Mouse (Mus musculus) gastrocnemius, postnatal 36 days (tissue): Measurements from ENCODE around the gene Ints7. TPM values are rescaled to one million over a fixed set of nuclear protein-coding genes. Genes with fewer than 3 reads are reported as not detected.

Experiments used
- DNase-seq, 2 experiments: peaks; one replicate each; pipeline ENCODE4 v3.0.0; 2022
- intact Hi-C: fragments of 180-260 bp; cut with DNase I; formaldehyde crosslinking; loops from one replicate; pipeline ENCODE4 v1.15.1; 2025
- total RNA-seq, 2 experiments: library from RNA; stranded (reverse); gene quantifications; 2 replicates each; pipeline ENCODE4 v1.2.3; 2021

The Ints7 gene
- total RNA-seq, 2 experiments from 2014 or later, result 4.9 to 5.7 TPM

DNA sequence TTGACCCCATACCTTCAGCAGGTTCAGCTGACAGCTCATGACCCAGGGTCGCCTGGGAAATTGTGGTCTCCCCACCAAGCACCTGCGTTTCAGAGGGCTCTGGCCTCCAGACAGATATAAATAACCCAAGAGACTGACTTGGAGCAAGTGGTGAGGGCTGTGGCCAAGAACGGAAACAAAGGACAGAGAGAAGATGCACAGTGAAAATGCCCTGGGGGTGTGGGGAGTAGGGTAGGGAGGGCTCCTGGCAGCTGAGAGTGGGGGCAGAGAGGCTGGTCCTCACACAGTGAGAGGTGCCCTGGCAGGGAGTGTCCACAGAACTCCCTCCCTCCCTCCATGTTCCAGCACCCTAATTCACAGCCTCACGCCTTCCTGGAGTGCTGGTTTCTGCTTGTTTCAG is 50.2 kb downstream of the Ints7 start:
- intact Hi-C loops, result loop anchor here (5.0 kb wide), 1 partner anchor 92 kb away; the partner anchor contains the start of gene Lpgat1
- no peak for DNase-seq

DNA sequence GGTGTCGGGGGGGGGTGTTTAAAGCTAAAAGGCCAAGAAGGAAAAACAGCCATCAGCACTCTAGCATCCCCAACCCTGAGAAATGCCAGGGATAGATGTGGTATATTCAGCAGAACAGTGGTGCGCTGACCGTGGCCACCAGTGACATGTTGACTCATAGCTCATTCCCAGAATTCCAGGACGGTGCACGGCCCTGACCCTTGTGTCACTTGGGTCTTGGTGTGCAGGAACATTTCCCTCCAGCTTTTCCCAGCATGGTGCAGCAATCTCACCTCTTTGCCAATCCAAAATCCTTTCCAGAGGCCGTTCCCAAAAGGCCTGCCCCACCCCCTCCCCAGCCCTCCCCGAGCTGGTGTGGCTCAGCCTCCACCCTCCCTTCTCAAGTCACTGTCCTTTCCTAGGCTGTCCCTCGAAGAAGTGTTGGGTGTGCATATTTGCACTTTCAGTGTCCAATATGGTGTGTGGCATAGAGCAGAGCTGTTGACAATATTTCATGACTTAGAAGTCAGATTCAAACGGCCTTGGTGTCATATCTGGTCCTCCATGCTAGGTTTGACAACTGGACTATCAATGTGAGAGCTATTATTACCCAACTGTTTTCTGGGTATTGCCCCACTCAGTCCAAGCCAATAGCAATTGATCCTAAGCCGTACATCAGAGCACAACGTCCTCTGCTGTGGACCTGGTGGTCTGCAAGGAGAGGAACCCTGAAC is 53.2 kb downstream of the Ints7 start:
- DNase-seq, result no peak
- intact Hi-C loops, result loop anchor here (5.0 kb wide), 1 partner anchor 89 kb away; the partner anchor contains the start of gene Lpgat1

DNA sequence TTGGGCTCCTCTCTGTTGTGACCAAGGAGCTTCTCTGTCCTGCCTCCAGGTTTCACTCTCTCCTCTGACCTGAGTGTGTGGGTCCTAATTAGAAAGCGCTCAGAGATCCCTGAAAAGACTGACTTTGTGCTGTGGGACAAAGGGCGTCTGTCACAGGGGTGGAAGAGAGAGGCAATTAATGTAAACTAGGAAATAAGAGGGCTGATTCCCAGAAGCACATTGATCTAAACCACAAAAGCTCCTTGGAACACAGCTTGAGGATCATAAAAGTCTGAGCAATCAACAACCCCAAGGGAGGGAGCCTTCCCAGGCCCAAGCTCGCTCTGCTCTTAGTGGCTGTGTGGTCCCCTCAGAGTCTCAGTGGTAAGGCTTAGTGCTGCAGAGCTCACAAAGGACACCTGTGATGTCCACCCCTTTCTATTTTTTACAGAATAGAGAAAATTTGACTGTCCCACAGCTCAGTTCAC is 53.8 kb downstream of the Ints7 start:
- DNase-seq, result no peak
- intact Hi-C loops, result loop anchor here (5.0 kb wide), 1 partner anchor 88 kb away; the partner anchor contains the start of gene Lpgat1

DNA sequence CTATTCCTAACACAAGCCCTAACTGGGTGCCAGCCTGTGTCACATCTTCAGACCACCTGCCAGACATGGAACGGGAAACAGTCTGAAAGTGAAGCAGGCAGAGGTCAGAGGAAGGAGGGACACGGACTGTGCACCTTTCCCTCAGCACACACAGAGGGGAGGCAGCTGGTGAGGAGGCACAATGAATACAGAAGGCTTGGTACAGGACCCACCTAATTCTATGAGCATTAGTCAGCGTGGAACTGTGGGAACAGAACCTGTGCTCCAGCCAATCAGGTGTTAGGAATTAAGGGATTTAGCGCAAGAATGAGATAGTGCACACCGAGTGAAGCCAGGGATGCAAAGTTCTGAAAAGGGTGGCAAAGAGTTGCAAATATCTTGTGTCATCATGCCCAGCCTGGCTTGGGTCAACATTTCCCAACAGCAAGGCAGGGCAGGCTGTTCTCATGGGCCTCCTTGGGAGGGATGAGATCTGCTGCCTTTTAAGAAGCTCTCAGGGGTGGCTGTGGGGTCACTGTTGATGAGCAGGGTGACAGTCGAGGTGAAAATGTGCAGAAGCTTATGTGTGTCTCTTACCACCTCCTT is 57.2 kb downstream of the Ints7 start:
- DNase-seq, result no peak
- intact Hi-C loops, result loop anchor here (5.0 kb wide), 1 partner anchor 70 kb away; no protein-coding TSS in a partner anchor

DNA sequence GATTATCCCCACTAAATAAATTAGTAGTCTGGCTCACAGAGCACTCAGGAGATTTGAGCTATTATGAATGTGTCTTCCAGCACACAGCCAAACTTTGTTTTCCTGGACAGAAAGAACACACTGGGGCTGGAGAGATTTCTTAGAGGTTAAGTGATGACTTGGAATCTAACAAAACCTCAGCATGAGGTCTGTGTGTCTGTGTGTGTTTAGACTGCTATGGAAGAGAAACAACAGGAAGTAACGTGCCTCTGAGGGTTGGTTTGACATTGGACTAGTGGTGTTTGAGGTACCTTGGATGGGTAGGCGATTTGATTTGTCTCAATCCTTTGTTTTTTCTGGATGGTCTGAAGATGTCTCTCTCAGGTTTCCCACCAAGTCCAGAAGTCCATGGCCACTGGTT is 58.7 kb downstream of the Ints7 start:
- no peak for DNase-seq
- intact Hi-C loops, result loop anchor here (5.0 kb wide), 1 partner anchor 68 kb away; no protein-coding TSS in a partner anchor

DNA sequence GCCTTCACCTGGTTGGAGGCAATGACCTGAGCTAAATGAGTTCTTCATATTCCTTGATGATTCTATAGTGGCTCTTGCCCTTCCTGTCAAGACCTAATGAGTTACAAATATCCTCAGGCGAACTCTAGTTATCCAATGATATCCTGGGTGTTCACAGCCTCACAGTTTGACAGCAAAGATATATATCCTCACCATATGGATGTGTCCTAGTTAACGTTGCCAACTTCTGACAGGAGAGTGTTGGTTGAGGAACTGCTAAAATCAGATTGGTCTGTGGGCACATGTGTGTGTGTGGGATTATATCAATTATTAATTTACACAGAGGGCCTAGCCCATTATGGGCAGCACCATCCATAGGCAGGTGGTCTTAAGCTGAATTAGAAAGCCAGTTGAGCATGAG is 63.0 kb downstream of the Ints7 start:
- DNase-seq, result no peak
- intact Hi-C loops, result no loop called here

DNA sequence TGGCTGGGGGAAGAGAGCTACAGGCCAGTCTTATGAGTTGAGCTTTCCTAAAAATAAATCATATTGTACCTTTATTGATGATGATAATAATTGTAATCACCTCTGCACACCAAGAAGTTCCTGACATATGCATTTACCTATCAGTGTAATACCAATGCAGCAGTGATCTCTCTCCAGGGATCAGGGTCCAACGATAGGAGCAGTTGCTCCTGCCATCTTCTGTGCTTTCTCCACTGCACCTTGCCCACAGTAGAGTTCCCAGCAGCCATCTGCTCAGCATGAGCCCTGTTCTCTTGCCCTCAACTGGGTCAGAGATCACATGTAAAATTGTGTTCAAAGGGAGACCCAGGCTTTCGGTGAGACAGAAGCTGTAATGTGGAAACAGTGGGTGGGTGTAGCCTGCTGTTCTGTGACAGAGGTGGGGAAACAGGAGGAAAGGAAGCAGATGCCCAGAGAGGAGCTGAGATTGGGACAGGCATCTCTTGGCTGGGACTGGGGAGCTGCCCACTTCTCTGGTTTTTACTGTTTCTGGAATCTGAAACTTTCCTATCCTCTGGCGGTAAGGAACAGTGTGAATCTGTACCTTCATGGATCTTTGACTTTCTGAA is 63.9 kb downstream of the Ints7 start:
- DNase-seq, result no peak
- intact Hi-C loops, result no loop called here

DNA sequence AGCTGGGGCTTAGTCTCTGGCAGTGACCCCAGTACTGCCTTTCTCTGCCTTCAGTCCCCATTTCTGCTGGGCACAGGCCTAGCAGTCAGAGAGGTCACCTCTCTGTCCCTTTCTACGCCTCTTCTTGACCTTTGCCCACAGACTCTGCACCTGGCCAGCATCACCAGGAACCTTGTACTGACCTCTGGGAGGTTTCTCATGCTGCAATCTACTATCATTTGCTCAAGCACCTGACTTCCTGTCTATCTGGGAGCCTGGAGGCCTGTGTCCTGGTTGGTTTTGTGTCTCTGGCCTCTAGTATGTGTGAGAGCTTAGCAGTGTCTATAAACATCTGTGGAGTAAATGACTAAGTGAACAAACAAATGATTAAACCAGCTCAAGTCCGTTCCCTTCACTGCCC is 64.7 kb downstream of the Ints7 start:
- intact Hi-C loops, result no loop called here
- no peak for DNase-seq

DNA sequence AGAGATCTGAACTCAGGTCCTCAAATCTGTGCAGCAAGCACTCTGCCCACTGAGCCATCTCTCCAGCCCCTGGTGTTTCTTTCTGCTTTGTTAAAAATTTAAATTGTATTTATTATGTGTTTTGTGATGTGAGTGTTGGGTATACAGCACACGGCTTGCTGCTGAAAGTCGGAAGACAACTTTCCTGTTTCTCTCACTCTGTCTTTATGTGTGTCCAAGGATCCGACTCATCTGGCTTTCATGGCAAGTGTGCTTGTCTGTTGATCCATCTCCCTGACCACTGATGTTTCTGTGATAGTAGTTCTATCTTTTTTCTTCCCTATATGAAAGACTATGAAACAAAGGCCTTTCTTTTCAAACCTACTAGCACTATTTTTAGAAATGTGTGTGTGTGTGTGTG is 65.4 kb downstream of the Ints7 start:
- intact Hi-C loops, result no loop called here
- no peak for DNase-seq

DNA sequence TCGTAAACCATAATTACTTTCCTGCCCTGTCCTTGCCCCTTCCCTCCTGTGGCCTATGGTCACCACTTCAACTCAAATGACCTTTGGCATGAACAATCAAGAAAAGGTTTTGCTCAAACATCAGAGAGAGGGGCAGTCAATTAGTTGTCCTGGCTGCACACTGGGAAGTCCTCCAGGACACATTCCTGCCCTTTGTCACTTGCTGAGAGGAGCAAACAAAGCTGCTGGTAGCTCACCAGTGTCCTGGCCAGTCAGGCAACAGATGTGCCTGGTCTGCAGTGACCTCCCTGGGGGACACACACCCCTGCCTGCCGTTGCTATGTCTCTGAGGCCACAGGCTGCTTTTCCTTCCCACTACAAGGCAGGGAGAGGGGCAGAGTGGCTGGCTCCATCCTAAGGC is 66.0 kb downstream of the Ints7 start:
- intact Hi-C loops, result no loop called here
- no peak for DNase-seq

DNA sequence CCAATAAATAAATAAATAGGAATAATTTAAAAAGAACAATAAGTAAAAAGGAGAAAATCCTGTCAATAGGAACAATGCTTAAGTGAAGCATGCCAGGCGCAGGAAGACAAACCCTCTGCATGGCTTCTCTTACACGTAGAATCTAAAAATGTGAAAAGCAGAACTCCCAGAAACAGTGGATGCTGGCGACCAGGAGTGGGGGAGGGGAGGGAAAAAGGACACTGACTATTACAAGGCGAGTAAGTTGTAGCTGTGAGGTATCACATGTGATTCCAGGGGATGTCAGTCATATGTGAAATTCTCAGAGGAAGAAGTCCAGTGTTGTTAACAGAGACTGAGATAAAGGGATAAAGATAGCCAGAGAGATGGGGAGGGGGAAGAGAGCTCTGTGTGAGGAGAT is 67.5 kb downstream of the Ints7 start:
- intact Hi-C loops, result no loop called here
- DNase-seq, result no peak

DNA sequence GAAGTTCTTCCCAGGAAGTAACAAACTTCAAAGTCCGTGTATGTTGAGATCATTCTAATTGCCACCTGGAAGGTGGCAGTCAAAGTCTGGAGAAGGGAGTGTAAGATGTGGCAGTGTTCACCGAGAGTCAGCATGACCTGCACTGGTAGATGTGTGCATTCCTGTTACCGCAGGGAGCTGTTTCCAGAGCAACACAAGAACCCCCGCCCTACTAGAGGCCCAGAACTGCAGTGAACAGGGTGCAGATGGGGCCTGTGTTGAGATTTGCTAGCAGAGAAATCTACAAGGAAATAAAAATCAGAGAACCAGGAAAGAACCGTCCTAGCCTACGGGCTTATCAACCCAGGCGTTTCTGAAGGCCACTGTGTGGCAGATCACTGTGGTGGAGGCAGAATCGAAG is 70.5 kb downstream of the Ints7 start:
- intact Hi-C loops, result no loop called here

DNA sequence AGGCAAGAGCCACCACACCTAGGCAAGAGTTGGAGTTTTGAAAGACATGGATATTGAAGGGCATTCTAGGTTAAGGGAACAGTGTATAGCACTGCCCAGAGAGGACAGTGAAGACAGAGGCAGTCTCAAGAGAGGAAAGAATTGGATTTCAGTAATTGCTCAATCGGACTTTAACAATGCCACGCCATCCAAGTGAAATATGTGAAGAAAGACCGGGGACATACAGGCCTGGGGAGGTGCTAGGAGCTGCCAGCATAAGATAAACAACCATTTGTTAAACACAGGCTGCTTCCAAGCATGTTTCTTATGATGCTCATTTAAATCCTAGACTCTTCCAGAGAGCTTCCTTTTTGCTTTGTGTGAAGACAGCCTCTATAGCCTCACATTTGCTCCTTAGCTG is 72.2 kb downstream of the Ints7 start:
- no peak for DNase-seq
- intact Hi-C loops, result no loop called here

More for the DNA sequence above, 70.5 kb downstream of the Ints7 start:
- no peak for DNase-seq

DNA sequence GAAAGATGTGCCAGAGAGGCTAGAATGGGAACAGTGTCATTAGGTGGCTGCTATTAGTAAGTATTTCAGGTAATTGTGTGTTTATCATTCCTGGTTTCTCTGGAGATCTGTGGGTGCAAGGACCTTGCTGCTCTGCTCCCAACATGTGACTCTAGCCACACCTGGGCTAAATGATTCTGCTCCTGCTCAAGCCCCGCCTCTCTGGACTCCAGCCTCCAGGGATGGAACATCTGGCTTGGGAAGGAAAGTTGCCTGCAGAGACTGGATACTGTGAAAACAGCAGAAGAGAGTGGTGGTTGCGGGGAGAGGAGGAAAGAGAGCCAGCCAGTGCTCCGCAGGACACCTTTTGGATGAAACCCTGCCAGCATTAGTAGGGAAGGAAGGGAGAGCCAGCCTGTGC is 84.0 kb downstream of the Ints7 start:
- intact Hi-C loops, result no loop called here
- no peak for DNase-seq

DNA sequence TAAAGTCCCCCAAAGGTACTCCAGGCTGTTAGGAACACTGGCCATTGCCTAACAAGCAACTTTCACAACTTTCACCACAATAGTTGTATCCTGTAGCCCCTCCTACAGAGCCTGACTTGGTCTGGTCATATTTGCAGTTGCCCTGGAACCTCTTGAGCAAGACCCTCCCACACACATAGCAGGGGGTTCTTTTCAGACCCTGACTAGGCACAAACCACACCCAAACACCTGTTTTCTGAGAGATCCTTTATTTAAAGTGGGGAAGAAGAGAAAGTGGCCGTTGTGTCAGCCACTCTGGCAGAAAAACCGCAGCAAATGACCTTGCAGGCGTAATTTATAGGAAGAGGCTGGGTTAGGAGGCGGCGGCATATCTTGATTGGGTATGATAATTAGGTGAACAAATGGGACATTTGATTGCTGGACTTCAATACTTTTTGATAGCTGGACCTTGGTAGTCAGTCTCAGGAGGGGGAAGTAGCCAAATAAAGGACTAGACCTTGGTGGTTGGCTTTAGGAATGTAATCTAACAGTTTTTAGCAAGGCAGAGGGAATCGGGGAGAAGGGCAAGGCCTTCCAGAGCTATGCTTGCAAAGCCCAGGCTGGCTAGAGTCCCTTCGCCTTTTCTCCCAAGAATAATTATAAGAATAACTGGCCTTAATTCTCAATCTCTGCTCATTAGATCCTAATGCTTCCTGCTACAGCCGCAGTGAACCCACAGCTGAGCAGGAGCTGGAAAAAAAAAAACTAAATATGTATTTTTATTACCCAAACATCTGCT is 85.8 kb downstream of the Ints7 start:
- intact Hi-C loops, result no loop called here

DNA sequence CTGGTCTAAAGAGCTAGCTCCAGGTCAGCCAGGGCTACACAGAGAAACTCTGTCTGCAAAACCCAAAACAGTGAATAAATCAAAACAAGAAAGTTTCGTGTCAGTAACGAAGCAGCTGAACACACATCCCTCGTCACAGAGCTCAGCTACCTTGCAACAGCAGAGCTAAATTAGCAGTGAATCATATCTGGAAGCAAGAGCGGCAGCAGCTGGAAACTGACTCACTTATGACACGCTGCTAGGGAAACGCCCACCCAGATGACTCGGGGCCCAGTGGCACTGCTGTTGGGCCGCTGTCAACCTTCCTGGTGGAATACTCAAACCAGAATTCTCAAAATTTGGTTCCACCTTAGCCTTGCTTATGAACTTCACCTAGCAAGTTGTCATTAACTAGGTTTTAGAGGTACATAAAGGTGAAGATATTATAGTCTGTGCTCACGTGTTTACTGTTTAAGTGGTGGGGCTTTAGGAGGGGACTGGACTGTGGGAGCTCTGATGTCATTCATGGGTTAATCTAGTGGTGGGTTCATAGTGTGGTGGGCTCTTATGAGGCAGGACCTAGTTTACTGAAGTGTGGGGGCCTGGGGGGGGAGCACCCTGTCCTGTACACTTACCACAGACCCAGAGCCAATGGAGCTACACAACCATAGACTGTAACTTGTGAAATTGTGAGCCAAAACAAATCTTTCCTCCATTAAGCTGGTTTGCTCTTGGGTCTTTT is 86.9 kb downstream of the Ints7 start:
- intact Hi-C loops, result no loop called here
- DNase-seq, result peak; percentile 22 to 41

More for the DNA sequence above, 85.8 kb downstream of the Ints7 start:
- DNase-seq, result no peak

DNA sequence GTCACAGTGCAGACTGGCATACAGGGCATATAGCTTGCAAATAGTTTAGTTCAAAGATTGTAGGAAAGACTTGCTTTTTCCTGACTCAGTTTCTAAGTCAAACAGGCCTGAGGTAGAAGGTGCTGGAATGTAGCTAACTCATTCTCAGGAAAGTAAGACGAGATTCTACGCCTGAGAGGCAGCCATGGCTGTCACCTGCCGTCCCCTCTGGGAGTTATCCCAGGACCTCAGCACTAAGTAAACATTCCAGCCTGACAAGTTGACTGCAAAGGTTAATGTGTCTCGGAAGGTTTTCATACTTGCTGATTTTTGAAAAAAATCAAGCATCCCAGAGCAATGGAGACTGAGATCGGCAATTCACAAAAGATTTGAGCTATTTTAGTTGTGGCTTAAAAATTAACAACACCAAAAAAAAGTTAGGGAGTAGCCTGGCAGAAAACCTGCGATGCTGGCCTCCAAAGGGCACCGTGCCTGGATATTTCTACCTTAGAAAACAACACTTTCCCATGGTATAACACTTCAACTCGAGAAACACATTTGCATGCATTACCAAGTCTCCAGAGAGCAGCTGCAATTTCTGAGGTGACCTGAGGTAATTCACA is 87.6 kb downstream of the Ints7 start:
- intact Hi-C loops, result no loop called here
- DNase-seq, result no peak

DNA sequence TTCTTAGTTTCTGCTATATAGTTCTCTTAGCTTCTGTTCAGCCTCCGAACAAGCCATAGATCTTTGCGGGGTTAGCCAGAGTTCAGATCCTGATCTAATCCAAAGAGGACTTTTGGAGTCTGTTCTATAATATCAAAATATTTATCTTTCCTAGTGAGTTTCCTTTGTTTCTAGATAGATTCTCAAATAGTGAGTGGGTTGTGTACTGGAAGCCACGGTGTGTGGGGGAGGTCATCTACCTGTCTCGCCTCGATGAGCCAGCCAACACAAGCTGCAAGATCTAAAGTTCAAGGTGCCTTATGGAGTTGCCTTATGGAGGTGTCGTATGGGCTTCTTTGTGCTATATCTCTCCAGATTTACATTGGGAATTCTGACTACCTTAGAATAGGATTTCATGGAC is 88.2 kb downstream of the Ints7 start:
- intact Hi-C loops, result no loop called here

DNA sequence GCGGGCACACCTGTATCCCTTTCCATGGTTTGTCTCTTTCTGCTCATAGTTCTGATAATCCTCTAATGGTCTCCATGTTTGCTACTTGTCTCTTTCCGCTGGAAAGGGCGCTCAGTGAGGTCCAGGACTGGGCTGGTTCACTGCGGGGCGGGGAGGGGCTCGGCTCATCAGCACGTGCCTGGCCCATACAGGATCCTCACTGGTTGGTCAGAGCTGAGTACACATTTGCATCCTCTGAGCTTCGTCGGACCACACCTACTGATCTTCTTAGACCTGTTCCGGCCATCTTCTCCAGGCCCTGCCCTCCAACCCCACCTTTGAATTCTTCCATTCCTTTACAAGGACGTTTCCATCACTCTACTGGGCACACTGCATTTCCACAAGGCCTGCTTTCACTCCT is 90.9 kb downstream of the Ints7 start:
- intact Hi-C loops, result no loop called here
- no peak for DNase-seq

More for the DNA sequence above, 88.2 kb downstream of the Ints7 start:
- no peak for DNase-seq

DNA sequence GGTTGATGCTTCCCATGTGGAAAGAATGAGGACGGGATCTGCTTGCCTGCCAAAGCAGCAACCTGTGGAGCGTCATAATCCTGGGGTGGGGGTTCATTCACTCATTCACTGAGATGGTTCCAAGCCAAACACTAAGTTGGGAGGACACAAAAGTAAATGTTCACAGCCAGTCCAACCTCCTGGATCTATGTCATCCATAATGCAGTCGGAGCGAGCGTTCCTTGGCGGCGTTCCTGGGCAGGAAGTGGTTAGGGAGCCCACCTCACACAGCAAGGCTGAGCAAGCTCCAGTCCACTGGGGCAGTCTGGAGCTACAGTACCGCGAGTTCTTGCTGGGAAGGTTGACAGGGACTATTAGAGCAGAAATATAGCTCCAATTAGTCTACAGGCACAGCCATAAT is 92.6 kb downstream of the Ints7 start:
- no peak for DNase-seq
- intact Hi-C loops, result no loop called here
